Mouse (Mus musculus): Measurements from ENCODE around the gene Sh3pxd2b. TPM values are rescaled to one million over a fixed set of nuclear protein-coding genes. Genes with fewer than 3 reads are reported as not detected.

The Sh3pxd2b gene
- polyA plus RNA-seq, 1 experiment = 10.7 TPM

GRCm38 (mm10) chr11:32407863-32408262, 60.2 kb downstream of the Sh3pxd2b start:
- TF ChIP-seq CTCF (IDR thresholded peaks at IDR 0.05; ENCODE audit: insufficient read depth, low read length) = no peak
- 57% methylated on average over 3 of the region's 3 CpGs for WGBS
- Histone ChIP-seq H3K4me1 (ENCODE audit: control insufficient read depth, insufficient read depth, low read length) (peaks cover 3% of the 10 kb centered on the region; the same call in 1 of the 2 replicates), H3K4me3 (replicated peaks; ENCODE audit: extremely low read depth, low read depth, low read length) (no peak overlapping the region)
- DNase-seq = no peak

- TF ChIP-seq POLR2A (IDR thresholded peaks at IDR 0.05; ENCODE audit: borderline replicate concordance, extremely low read depth, low read depth, low read length) (no peak), CTCF (IDR thresholded peaks at IDR 0.05; ENCODE audit: insufficient read depth, low read length) (no peak)
- H3K4me1 ChIP-seq (ENCODE audit: control insufficient read depth, insufficient read depth, low read length) = peaks cover 3% of the 10 kb centered on the region; the same call in 1 of the 2 replicates
- DNase-seq = no peak
- H3K4me3 ChIP-seq (replicated peaks; ENCODE audit: extremely low read depth, low read depth, low read length) = no peak overlapping the region
These were observed 61.4 kb downstream of the Sh3pxd2b start for GRCm38 (mm10) chr11:32409052-32409451.

- peaks cover 3% of the 10 kb centered on the region; the same call in 1 of the 2 replicates for H3K4me1 ChIP-seq (ENCODE audit: control insufficient read depth, insufficient read depth, low read length)
- H3K4me3 ChIP-seq (replicated peaks; ENCODE audit: extremely low read depth, low read depth, low read length) = no peak overlapping the region
- WGBS = 78% methylated on average over 11 of the region's 11 CpGs
- no peak for DNase-seq
- TF ChIP-seq CTCF (IDR thresholded peaks at IDR 0.05; ENCODE audit: insufficient read depth, low read length) = no peak
- no peak for TF ChIP-seq POLR2A (IDR thresholded peaks at IDR 0.05; ENCODE audit: borderline replicate concordance, extremely low read depth, low read depth, low read length)
These were observed 62.4 kb downstream of the Sh3pxd2b start for GRCm38 (mm10) chr11:32409823-32410562.

GRCm38 (mm10) chr11:32420001-32420400, 72.4 kb downstream of the Sh3pxd2b start:
- DNase-seq = no peak
- Histone ChIP-seq H3K4me1 (ENCODE audit: control insufficient read depth, insufficient read depth, low read length) (no peaks in the 10 kb centered on the region), H3K4me3 (replicated peaks; ENCODE audit: extremely low read depth, low read depth, low read length) (no peak overlapping the region)
- TF ChIP-seq CTCF (IDR thresholded peaks at IDR 0.05; ENCODE audit: insufficient read depth, low read length) (no peak), POLR2A (IDR thresholded peaks at IDR 0.05; ENCODE audit: borderline replicate concordance, extremely low read depth, low read depth, low read length) (no peak)
- 77% methylated on average over 5 of the region's 5 CpGs for WGBS

- no peak overlapping the region for H3K4me3 ChIP-seq (replicated peaks; ENCODE audit: extremely low read depth, low read depth, low read length)
- no peak for DNase-seq
- no peaks in the 10 kb centered on the region for H3K4me1 ChIP-seq (ENCODE audit: control insufficient read depth, insufficient read depth, low read length)
- 47% methylated on average over 12 of the region's 12 CpGs for WGBS
- TF ChIP-seq POLR2A (IDR thresholded peaks at IDR 0.05; ENCODE audit: borderline replicate concordance, extremely low read depth, low read depth, low read length) (no peak), CTCF (IDR thresholded peaks at IDR 0.05; ENCODE audit: insufficient read depth, low read length) (no peak)
These were observed 75.7 kb downstream of the Sh3pxd2b start for GRCm38 (mm10) chr11:32423311-32423710.

- Histone ChIP-seq H3K4me1 (ENCODE audit: control insufficient read depth, insufficient read depth, low read length) (no peaks in the 10 kb centered on the region), H3K4me3 (replicated peaks; ENCODE audit: extremely low read depth, low read depth, low read length) (no peak overlapping the region)
- DNase-seq = no peak
- TF ChIP-seq CTCF (IDR thresholded peaks at IDR 0.05; ENCODE audit: insufficient read depth, low read length) = no peak
- no peak for TF ChIP-seq POLR2A (IDR thresholded peaks at IDR 0.05; ENCODE audit: borderline replicate concordance, extremely low read depth, low read depth, low read length)
- 82% methylated on average over 4 of the region's 4 CpGs for WGBS
These were observed 77.0 kb downstream of the Sh3pxd2b start for GRCm38 (mm10) chr11:32424600-32424999.

- WGBS = 63% methylated on average over 10 of the region's 10 CpGs
- Histone ChIP-seq H3K4me3 (replicated peaks; ENCODE audit: extremely low read depth, low read depth, low read length) (no peak overlapping the region), H3K4me1 (ENCODE audit: control insufficient read depth, insufficient read depth, low read length) (no peaks in the 10 kb centered on the region)
- no peak for DNase-seq
- no peak for TF ChIP-seq POLR2A (IDR thresholded peaks at IDR 0.05; ENCODE audit: borderline replicate concordance, extremely low read depth, low read depth, low read length)
- no peak for TF ChIP-seq CTCF (IDR thresholded peaks at IDR 0.05; ENCODE audit: insufficient read depth, low read length)
These were observed 77.5 kb downstream of the Sh3pxd2b start for GRCm38 (mm10) chr11:32425043-32425658.

GRCm38 (mm10) chr11:32427537-32427936, 79.9 kb downstream of the Sh3pxd2b start:
- Histone ChIP-seq H3K4me1 (ENCODE audit: control insufficient read depth, insufficient read depth, low read length) (no peaks in the 10 kb centered on the region), H3K4me3 (replicated peaks; ENCODE audit: extremely low read depth, low read depth, low read length) (no peak overlapping the region)
- DNase-seq = no peak
- 83% methylated on average over 7 of the region's 7 CpGs for WGBS
- no peak for TF ChIP-seq POLR2A (IDR thresholded peaks at IDR 0.05; ENCODE audit: borderline replicate concordance, extremely low read depth, low read depth, low read length)
- TF ChIP-seq CTCF (IDR thresholded peaks at IDR 0.05; ENCODE audit: insufficient read depth, low read length) = no peak

GRCm38 (mm10) chr11:32435410-32436060, 87.9 kb downstream of the Sh3pxd2b start:
- H3K4me1 ChIP-seq (ENCODE audit: control insufficient read depth, insufficient read depth, low read length) = no peaks in the 10 kb centered on the region
- peak; percentile 54 for DNase-seq
- H3K4me3 ChIP-seq (replicated peaks; ENCODE audit: extremely low read depth, low read depth, low read length) = no peak overlapping the region
- TF ChIP-seq CTCF (IDR thresholded peaks at IDR 0.05; ENCODE audit: insufficient read depth, low read length) (no peak), POLR2A (IDR thresholded peaks at IDR 0.05; ENCODE audit: borderline replicate concordance, extremely low read depth, low read depth, low read length) (no peak)
- WGBS = 41% methylated on average over 6 of the region's 6 CpGs
